Mouse (Mus musculus): ENCODE results near the gene Tmem38a. TPM values are rescaled to one million over a fixed set of nuclear protein-coding genes. Genes with fewer than 3 reads are reported as not detected.
A peak's percentile ranks its signal among the peaks of the same experiment; 100 is the strongest.

The Tmem38a gene
- total RNA-seq, 2 experiments from 2014 or later = 91.3 to 98.5 TPM

GRCm38 (mm10) chr8:72577941-72578340, 6.1 kb downstream of the Tmem38a start:
- intact Hi-C loops (cut with DNase I) = no loop called here

GRCm38 (mm10) chr8:72579374-72579773, 7.5 kb downstream of the Tmem38a start:
- peak in 1 of 2 experiments; percentile 48 for DNase-seq (ENCODE audit: extremely low spot score in 1 of 2, low spot score in 2 of 2)
- intact Hi-C loops (cut with DNase I) = no loop called here

More at GRCm38 (mm10) chr8:72577941-72578340, 6.1 kb downstream of the Tmem38a start:
- DNase-seq (ENCODE audit: extremely low spot score in 1 of 2, low spot score in 2 of 2) = no peak

GRCm38 (mm10) chr8:72583056-72583771, 11.4 kb downstream of the Tmem38a start:
- intact Hi-C loops (cut with DNase I) = no loop called here
- DNase-seq (ENCODE audit: extremely low spot score in 1 of 2, low spot score in 2 of 2) = peak in 1 of 2 experiments; percentile 71

- intact Hi-C loops (cut with DNase I) = no loop called here
- DNase-seq (ENCODE audit: extremely low spot score in 1 of 2, low spot score in 2 of 2) = no peak
Observed at GRCm38 (mm10) chr8:72584390-72584789, 12.5 kb downstream of the Tmem38a start.

GRCm38 (mm10) chr8:72587806-72588205, 16.0 kb downstream of the Tmem38a start:
- intact Hi-C loops (cut with DNase I) = no loop called here
- DNase-seq (ENCODE audit: extremely low spot score in 1 of 2, low spot score in 2 of 2) = peak in 1 of 2 experiments; percentile 47

GRCm38 (mm10) chr8:72588865-72589264, 17.0 kb downstream of the Tmem38a start:
- intact Hi-C loops (cut with DNase I) = no loop called here
- DNase-seq (ENCODE audit: extremely low spot score in 1 of 2, low spot score in 2 of 2) = no peak

- intact Hi-C loops (cut with DNase I) = no loop called here
Observed at GRCm38 (mm10) chr8:72589286-72589685, 17.4 kb downstream of the Tmem38a start.

GRCm38 (mm10) chr8:72590198-72590597, 18.3 kb downstream of the Tmem38a start:
- intact Hi-C loops (cut with DNase I) = no loop called here
- DNase-seq (ENCODE audit: extremely low spot score in 1 of 2, low spot score in 2 of 2) = peak in 1 of 2 experiments; percentile 53

More at GRCm38 (mm10) chr8:72589286-72589685, 17.4 kb downstream of the Tmem38a start:
- DNase-seq (ENCODE audit: extremely low spot score in 1 of 2, low spot score in 2 of 2) = peak in 1 of 2 experiments; percentile 66

Small RNA genes within 50 kb of the gene (microRNA-seq; reads per million reads assigned to microRNA genes)
- gene Gm28019 = not detected

Other genes with a start within 250 kb of the Tmem38a start
- gene Eps15l1, start 150.6 kb upstream of the Tmem38a start, total RNA-seq (2021) = 10 to 100 TPM; 69.6 to 72.0 TPM
- gene Calr3, start 128.2 kb upstream of the Tmem38a start, total RNA-seq (2021) = 1 to 10 TPM in 1 of 2 experiments, under 1 TPM in 1; 0.88 to 1.0 TPM
- gene 1700030K09Rik, start 128.2 kb upstream of the Tmem38a start, total RNA-seq (2021) = 10 to 100 TPM; 12.8 to 13.6 TPM
- gene Cherp, start 96.8 kb upstream of the Tmem38a start, total RNA-seq (2021) = 10 to 100 TPM; 66.5 to 72.0 TPM
- gene Slc35e1, start 79.4 kb upstream of the Tmem38a start, total RNA-seq (2021) = 10 to 100 TPM; 45.9 to 49.9 TPM
- 1 to 10 TPM; 9.4 to 9.6 TPM for gene Med26, start 23.8 kb upstream of the Tmem38a start, total RNA-seq (2021)
- gene Smim7, start 967 bp upstream of the Tmem38a start, total RNA-seq (2021) = 100 to 1,000 TPM; 124 to 137 TPM
- 10 to 100 TPM; 24.2 to 28.1 TPM for gene Nwd1, start 74.7 kb downstream of the Tmem38a start, total RNA-seq (2021)
- gene Sin3b, start 151.2 kb downstream of the Tmem38a start, total RNA-seq (2021) = 100 to 1,000 TPM; 148 to 159 TPM
- under 1 TPM in 1 of 2 experiments, not detected in 1; 0.47 TPM for gene F2rl3, start 189.8 kb downstream of the Tmem38a start, total RNA-seq (2021)

All from left cerebral cortex, postnatal 10 days (tissue).